Mouse (Mus musculus): Measurements from ENCODE around the gene Apom. TPM values are rescaled to one million over a fixed set of nuclear protein-coding genes. Genes with fewer than 3 reads are reported as not detected.

The Apom gene
- polyA plus RNA-seq, 1 experiment = 0.20 TPM

DNA sequence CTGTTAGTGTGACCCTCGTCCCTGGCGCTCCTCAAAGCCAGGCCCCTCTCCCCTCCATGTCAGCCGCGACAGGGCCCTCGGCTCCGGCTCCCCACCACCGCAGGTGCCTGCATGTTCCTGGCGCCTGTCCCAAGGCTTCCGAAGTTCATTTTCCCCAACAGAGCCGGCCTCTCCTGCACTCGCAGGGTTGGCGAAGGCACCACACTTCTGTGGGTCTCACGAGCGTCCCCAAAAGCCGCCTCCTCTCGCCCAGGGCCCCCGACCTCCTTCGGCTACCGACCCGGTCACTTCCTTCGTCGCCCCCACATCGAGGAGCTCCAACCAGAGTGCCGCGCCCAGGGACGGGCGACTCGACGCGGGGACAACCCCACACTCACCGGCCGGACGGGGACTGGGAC is 11.1 kb downstream of the Apom start:
- H3K27me3 ChIP-seq (ENCODE audit: control insufficient read depth, insufficient read depth, insufficient read length) = no peaks in the 10 kb centered on the region
- peaks cover 39% of the 10 kb centered on the region for H3K36me3 ChIP-seq (ENCODE audit: control insufficient read depth, insufficient read depth)
- H3K79me3 ChIP-seq (ENCODE audit: low read depth) = peaks cover 32% of the 10 kb centered on the region
- H3ac ChIP-seq (ENCODE audit: control insufficient read depth, insufficient read length, low read depth) = peak overlapping the region; percentile 94
- peak overlapping the region; percentile 86 for H3K4me3 ChIP-seq (ENCODE audit: insufficient read depth, poor library complexity, severe bottlenecking)
- TF ChIP-seq CEBPB (IDR thresholded peaks at IDR 0.05; ENCODE audit: low read depth) = no peak
- no peak for TF ChIP-seq MAX (IDR thresholded peaks at IDR 0.05)
- no peak for TF ChIP-seq MYOD1 (IDR thresholded peaks at IDR 0.05; ENCODE audit: control insufficient read depth, insufficient read length, low read depth)
- TF ChIP-seq MYOG (IDR thresholded peaks at IDR 0.05; ENCODE audit: control insufficient read depth, extremely low read depth, insufficient read length) = no peak
- no peak for TF ChIP-seq FOSL1 (IDR thresholded peaks at IDR 0.05; ENCODE audit: insufficient read depth, low read length, poor library complexity, severe bottlenecking)
- no peak for TF ChIP-seq USF1 (IDR thresholded peaks at IDR 0.05; ENCODE audit: low read depth)
- no peak for TF ChIP-seq CTCF (IDR thresholded peaks at IDR 0.05; ENCODE audit: control insufficient read depth, insufficient read depth, insufficient read length)
- H3K79me2 ChIP-seq (ENCODE audit: control insufficient read depth, insufficient read depth) = peaks cover 45% of the 10 kb centered on the region

DNA sequence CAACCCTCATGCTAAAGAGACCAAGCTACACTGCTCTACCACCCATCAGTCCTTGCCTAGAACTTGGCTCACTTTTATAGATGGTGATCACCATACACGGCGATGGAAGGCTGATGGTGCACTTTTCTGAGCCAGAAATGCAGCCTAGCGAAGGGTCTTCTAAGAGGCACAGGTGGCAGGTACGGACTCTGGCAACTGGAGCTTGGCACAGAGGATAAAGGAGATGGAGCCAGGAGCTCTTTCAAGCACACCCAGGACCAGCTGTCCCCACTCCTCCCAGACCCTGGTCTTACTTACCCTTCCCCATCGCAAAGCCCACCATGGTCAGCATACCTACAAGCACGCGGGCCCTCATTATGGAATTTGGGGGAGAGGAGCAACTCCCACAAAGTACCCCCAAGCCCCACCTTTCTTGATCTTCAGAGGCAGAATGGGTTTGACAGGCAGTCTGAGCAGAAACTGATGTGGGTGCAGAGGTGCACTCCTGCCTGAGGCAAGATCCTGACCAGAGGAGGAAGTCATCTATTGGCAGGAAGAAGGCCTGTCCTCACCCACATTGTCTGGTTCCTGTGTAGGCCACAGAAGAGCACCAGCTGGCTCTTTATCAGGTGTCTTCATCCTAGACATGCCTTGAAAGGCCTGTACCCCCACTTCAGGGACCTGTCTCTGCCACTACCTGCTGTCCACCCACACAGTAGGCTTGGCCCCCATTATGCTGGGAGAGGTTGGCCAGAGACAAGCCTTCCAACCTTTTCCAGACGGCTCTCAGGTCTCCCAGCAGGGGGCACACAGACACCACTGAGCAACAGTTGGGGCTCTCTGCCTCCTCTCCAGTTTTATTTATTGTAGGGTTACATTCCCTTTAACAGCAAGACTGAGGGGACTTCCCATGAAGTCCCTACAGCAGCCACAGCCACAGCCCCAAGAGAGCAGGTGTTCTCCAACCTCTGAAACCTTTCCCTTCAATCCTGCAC is 16.5 kb downstream of the Apom start, which contains the start of gene Ly6g5b:
Gene Ly6g5b, minus strand, starts transcription at position 383 of the 974 bp plus-strand sequence.
- no peak within 1 kb of the TSS for H3ac ChIP-seq (ENCODE audit: control insufficient read depth, insufficient read length, low read depth)
- H3K79me3 ChIP-seq (ENCODE audit: low read depth) = peaks cover 9% of the 10 kb centered on the region
- peaks cover 20% of the 10 kb centered on the region for H3K79me2 ChIP-seq (ENCODE audit: control insufficient read depth, insufficient read depth)
- H3K27me3 ChIP-seq (ENCODE audit: control insufficient read depth, insufficient read depth, insufficient read length) = no peaks in the 10 kb centered on the region
- no peak within 1 kb of the TSS for H3K4me3 ChIP-seq (ENCODE audit: insufficient read depth, poor library complexity, severe bottlenecking)
- H3K36me3 ChIP-seq (ENCODE audit: control insufficient read depth, insufficient read depth) = peaks cover 49% of the 10 kb centered on the region
- TF ChIP-seq MYOD1 (IDR thresholded peaks at IDR 0.05; ENCODE audit: control insufficient read depth, insufficient read length, low read depth) (no peak), MYOG (IDR thresholded peaks at IDR 0.05; ENCODE audit: control insufficient read depth, extremely low read depth, insufficient read length) (no peak)

DNA sequence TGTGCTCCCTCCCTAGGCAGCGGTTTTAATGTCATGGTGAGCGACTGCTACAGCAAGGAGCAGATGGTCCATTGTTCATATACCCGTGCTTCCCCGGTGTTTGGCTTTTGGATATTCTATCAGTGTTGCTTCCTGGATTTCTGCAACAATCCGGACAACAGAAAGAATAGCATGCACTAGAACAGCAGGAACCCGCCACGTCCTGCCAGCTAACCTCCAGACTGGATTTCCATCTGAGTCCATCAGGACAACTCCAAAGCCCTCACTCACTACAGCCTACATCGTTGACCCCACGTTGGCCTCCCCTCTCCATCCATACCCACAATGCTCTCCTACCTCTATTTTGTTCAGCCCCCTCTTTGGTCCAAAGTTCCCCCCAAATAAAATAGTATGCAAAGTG is 20.1 kb downstream of the Apom start:
- H3K27me3 ChIP-seq (ENCODE audit: control insufficient read depth, insufficient read depth, insufficient read length) = no peaks in the 10 kb centered on the region
- no peak overlapping the region for H3K4me3 ChIP-seq (ENCODE audit: insufficient read depth, poor library complexity, severe bottlenecking)
- H3K36me3 ChIP-seq (ENCODE audit: control insufficient read depth, insufficient read depth) = peaks cover 23% of the 10 kb centered on the region
- no peak for TF ChIP-seq USF1 (IDR thresholded peaks at IDR 0.05; ENCODE audit: low read depth)
- TF ChIP-seq MYOG (IDR thresholded peaks at IDR 0.05; ENCODE audit: control insufficient read depth, extremely low read depth, insufficient read length) = no peak
- TF ChIP-seq MAX (IDR thresholded peaks at IDR 0.05) = no peak
- TF ChIP-seq CEBPB (IDR thresholded peaks at IDR 0.05; ENCODE audit: low read depth) = no peak
- no peak for TF ChIP-seq MYOD1 (IDR thresholded peaks at IDR 0.05; ENCODE audit: control insufficient read depth, insufficient read length, low read depth)
- TF ChIP-seq CTCF (IDR thresholded peaks at IDR 0.05; ENCODE audit: control insufficient read depth, insufficient read depth, insufficient read length) = no peak
- no peak for TF ChIP-seq FOSL1 (IDR thresholded peaks at IDR 0.05; ENCODE audit: insufficient read depth, low read length, poor library complexity, severe bottlenecking)
- H3K79me3 ChIP-seq (ENCODE audit: low read depth) = no peaks in the 10 kb centered on the region
- no peak overlapping the region for H3ac ChIP-seq (ENCODE audit: control insufficient read depth, insufficient read length, low read depth)
- H3K79me2 ChIP-seq (ENCODE audit: control insufficient read depth, insufficient read depth) = no peaks in the 10 kb centered on the region

GRCm38 (mm10) chr17:35108097-35108496 is 23.8 kb downstream of the Apom start, which contains the start of gene Ly6g5c:
Gene Ly6g5c, plus strand, starts transcription at chr17:35108279.
- H3K4me3 ChIP-seq (ENCODE audit: insufficient read depth, poor library complexity, severe bottlenecking) = no peak within 1 kb of the TSS
- no peak for TF ChIP-seq FOSL1 (IDR thresholded peaks at IDR 0.05; ENCODE audit: insufficient read depth, low read length, poor library complexity, severe bottlenecking)
- H3K79me3 ChIP-seq (ENCODE audit: low read depth) = no peaks in the 10 kb centered on the region
- H3K79me2 ChIP-seq (ENCODE audit: control insufficient read depth, insufficient read depth) = no peaks in the 10 kb centered on the region
- H3K36me3 ChIP-seq (ENCODE audit: control insufficient read depth, insufficient read depth) = no peaks in the 10 kb centered on the region
- H3K27me3 ChIP-seq (ENCODE audit: control insufficient read depth, insufficient read depth, insufficient read length) = no peaks in the 10 kb centered on the region
- H3ac ChIP-seq (ENCODE audit: control insufficient read depth, insufficient read length, low read depth) = no peak within 1 kb of the TSS

DNA sequence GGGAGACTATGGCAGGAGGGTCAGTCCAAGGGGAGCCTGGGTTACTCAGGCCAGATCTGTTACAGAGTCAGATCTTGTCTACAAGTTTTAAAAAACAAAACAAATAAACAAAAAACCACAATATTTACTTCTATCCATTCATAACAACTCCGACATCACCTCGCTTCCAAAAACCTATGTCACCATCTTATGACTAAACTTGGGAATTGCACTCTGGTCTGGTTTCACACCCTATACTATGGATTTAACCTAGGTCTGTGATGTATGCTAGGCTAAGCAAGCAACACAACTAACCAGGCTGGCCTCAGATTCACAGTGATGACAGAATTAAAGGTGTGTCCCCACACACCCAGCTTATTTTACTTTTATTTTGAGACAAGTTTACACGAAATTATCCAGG is 25.3 kb downstream of the Apom start:
- no peaks in the 10 kb centered on the region for H3K79me2 ChIP-seq (ENCODE audit: control insufficient read depth, insufficient read depth)
- H3K36me3 ChIP-seq (ENCODE audit: control insufficient read depth, insufficient read depth) = no peaks in the 10 kb centered on the region
- H3K4me3 ChIP-seq (ENCODE audit: insufficient read depth, poor library complexity, severe bottlenecking) = no peak overlapping the region
- H3K79me3 ChIP-seq (ENCODE audit: low read depth) = no peaks in the 10 kb centered on the region
- no peak overlapping the region for H3ac ChIP-seq (ENCODE audit: control insufficient read depth, insufficient read length, low read depth)
- TF ChIP-seq USF1 (IDR thresholded peaks at IDR 0.05; ENCODE audit: low read depth) (no peak), FOSL1 (IDR thresholded peaks at IDR 0.05; ENCODE audit: insufficient read depth, low read length, poor library complexity, severe bottlenecking) (no peak), CTCF (IDR thresholded peaks at IDR 0.05; ENCODE audit: control insufficient read depth, insufficient read depth, insufficient read length) (no peak), MYOG (IDR thresholded peaks at IDR 0.05; ENCODE audit: control insufficient read depth, extremely low read depth, insufficient read length) (no peak), MAX (IDR thresholded peaks at IDR 0.05) (no peak), MYOD1 (IDR thresholded peaks at IDR 0.05; ENCODE audit: control insufficient read depth, insufficient read length, low read depth) (no peak), CEBPB (IDR thresholded peaks at IDR 0.05; ENCODE audit: low read depth) (no peak)
- no peaks in the 10 kb centered on the region for H3K27me3 ChIP-seq (ENCODE audit: control insufficient read depth, insufficient read depth, insufficient read length)
